Mouse (Mus musculus) MEL (cell line): Measurements from ENCODE around the gene Ube2o.

Experiments used
- CTCF ChIP-seq, 3 experiments: IDR thresholded peaks in 2 of 3; conservative IDR thresholded peaks in 1 of 3; 2 replicates each; pipeline ENCODE4 v1.5.1; 2011 to 2012; ENCODE audit warnings: low read length in 3 of 3, low read depth in 2 of 3, mild to moderate bottlenecking in 2 of 3, improper control_type of control experiment in 1 of 3, inconsistent platforms in 1 of 3, mixed read lengths in 1 of 3, moderate library complexity in 1 of 3; ENCODE audit not compliant: control insufficient read depth in 1 of 3, insufficient read depth in 1 of 3, poor library complexity in 1 of 3, severe bottlenecking in 1 of 3
- EP300 ChIP-seq, 2 experiments: IDR thresholded peaks; 2 replicates each; pipeline ENCODE4 v1.6.1; 2011; ENCODE audit warnings: improper control_type of control experiment in 2 of 2, low read length in 2 of 2, low read depth in 1 of 2, mild to moderate bottlenecking in 1 of 2
- GABPA ChIP-seq: IDR thresholded peaks from 2 replicates; pipeline ENCODE4 v1.6.1; 2012; ENCODE audit warnings: low read depth, mild to moderate bottlenecking, inconsistent platforms, low read length, improper control_type of control experiment, moderate library complexity
- HCFC1 ChIP-seq: IDR thresholded peaks from 2 replicates; pipeline ENCODE4 v1.6.1; 2012; ENCODE audit warnings: low read depth, mild to moderate bottlenecking, inconsistent platforms, low read length, improper control_type of control experiment, moderate library complexity
- NRF1 ChIP-seq: IDR thresholded peaks from 2 replicates; pipeline ENCODE4 v1.6.1; 2014; ENCODE audit warnings: low read depth, mild to moderate bottlenecking, inconsistent platforms, low read length, improper control_type of control experiment, moderate library complexity; ENCODE audit not compliant: poor library complexity, insufficient read depth, severe bottlenecking
- POLR2A ChIP-seq, 2 experiments: IDR thresholded peaks; 2 replicates each; pipeline ENCODE4 v1.6.1; 2011 to 2012; ENCODE audit warnings: low read length in 2 of 2, mild to moderate bottlenecking in 2 of 2, control low read depth in 1 of 2, improper control_type of control experiment in 1 of 2, low read depth in 1 of 2, moderate library complexity in 1 of 2; ENCODE audit not compliant: control insufficient read depth in 1 of 2, insufficient read depth in 1 of 2, poor library complexity in 1 of 2
- TAL1 ChIP-seq: IDR thresholded peaks from 2 replicates; pipeline ENCODE4 v1.6.1; 2012; ENCODE audit warnings: mild to moderate bottlenecking, inconsistent platforms, low read length, moderate library complexity, mixed read lengths
- ZNF384 ChIP-seq: IDR thresholded peaks from 2 replicates; pipeline ENCODE4 v1.6.1; 2012; ENCODE audit warnings: low read depth, mild to moderate bottlenecking, inconsistent platforms, low read length, improper control_type of control experiment

GRCm38 (mm10) chr11:116624131-116624832 lies 43.0 kb upstream of the Ube2o start:
- TF ChIP-seq POLR2A (IDR thresholded peaks at IDR 0.05; ENCODE audit: control insufficient read depth in 1 of 2, insufficient read depth in 1 of 2, low read depth in 1 of 2, low read length in 2 of 2, poor library complexity in 1 of 2), result peak; percentile 59 to 60; a peak in 3 of 4 replicates
- TF ChIP-seq GABPA, result no peak
- no peak for TF ChIP-seq CTCF (IDR thresholded peaks at IDR 0.05 in 2 of 3, conservative IDR thresholded peaks at IDR 0.05 in 1 of 3; ENCODE audit: control insufficient read depth in 1 of 3, insufficient read depth in 1 of 3, low read depth in 2 of 3, low read length in 3 of 3, poor library complexity in 1 of 3, severe bottlenecking in 1 of 3)
- TF ChIP-seq TAL1, result no peak
- TF ChIP-seq ZNF384, result no peak
- TF ChIP-seq HCFC1, result no peak
- peak; percentile 68 for TF ChIP-seq NRF1
- 0 out of 4 replicates have a peak, but pooled peaks of 1 of the 2 experiments have one; percentile 10 for TF ChIP-seq EP300 (IDR thresholded peaks at IDR 0.05; ENCODE audit: low read depth in 1 of 2, low read length in 2 of 2)
